Mouse (Mus musculus) kidney, embryonic 15.5 days (tissue): ENCODE measurements around the gene Tk1. TPM values are rescaled to one million over a fixed set of nuclear protein-coding genes. Genes with fewer than 3 reads are reported as not detected.

Experiments used
- ATAC-seq: fragments of 200-750 bp; cut with Nextera tagmentation; replicated peaks from 2 replicates; pipeline ENCODE4 v1.8.0; 2017; ENCODE audit warnings: moderate TSS enrichment; ENCODE audit not compliant: low FRiP score
- H3K27ac ChIP-seq: fragments of 300-500 bp; sonication (generic); 2 replicates; pipeline ENCODE4 v1.5.1; 2015; ENCODE audit warnings: mild to moderate bottlenecking, inconsistent platforms
- H3K27me3 ChIP-seq: fragments of 300-500 bp; sonication (generic); 2 replicates; pipeline ENCODE4 v1.6.1; 2015; ENCODE audit warnings: inconsistent platforms
- H3K36me3 ChIP-seq: fragments of 300-500 bp; sonication (generic); 2 replicates; pipeline ENCODE4 v1.6.1; 2015; ENCODE audit warnings: inconsistent platforms
- H3K4me1 ChIP-seq: fragments of 300-500 bp; sonication (generic); 2 replicates; pipeline ENCODE4 v1.6.1; 2015; ENCODE audit warnings: inconsistent platforms
- H3K4me2 ChIP-seq: fragments of 300-500 bp; sonication (generic); 2 replicates; pipeline ENCODE4 v1.6.1; 2015; ENCODE audit warnings: moderate library complexity, mild to moderate bottlenecking, inconsistent platforms
- H3K4me3 ChIP-seq: fragments of 300-500 bp; sonication (generic); replicated peaks from 2 replicates; pipeline ENCODE4 v1.5.1; 2015; ENCODE audit warnings: mild to moderate bottlenecking, inconsistent platforms
- H3K9ac ChIP-seq: fragments of 300-500 bp; sonication (generic); 2 replicates; pipeline ENCODE4 v1.6.1; 2015; ENCODE audit warnings: mild to moderate bottlenecking, inconsistent platforms
- H3K9me3 ChIP-seq: fragments of 300-500 bp; sonication (generic); replicated peaks from 2 replicates; pipeline ENCODE4 v1.6.1; 2016; ENCODE audit warnings: inconsistent platforms
- WGBS: fragments of 180-500 bp; shearing (Covaris S2); methylation state at CpG from one replicate; pipeline ENCODE4 v1.1.7; 2015; ENCODE audit warnings: mixed read lengths; 5-methylcytosine and 5-hydroxymethylcytosine counted together
- polyA plus RNA-seq: library from polyadenylated mRNA; unstranded; fragments of >200 nt; fragmentation: Nextera tagmentation; extraction: Ambion mirVana; gene quantifications from 2 replicates; pipeline ENCODE4 v1.2.1, GENCODE M21; 2015

Gene Tk1
- polyA plus RNA-seq, 1 experiment from 2014 or later: 128 TPM

DNA sequence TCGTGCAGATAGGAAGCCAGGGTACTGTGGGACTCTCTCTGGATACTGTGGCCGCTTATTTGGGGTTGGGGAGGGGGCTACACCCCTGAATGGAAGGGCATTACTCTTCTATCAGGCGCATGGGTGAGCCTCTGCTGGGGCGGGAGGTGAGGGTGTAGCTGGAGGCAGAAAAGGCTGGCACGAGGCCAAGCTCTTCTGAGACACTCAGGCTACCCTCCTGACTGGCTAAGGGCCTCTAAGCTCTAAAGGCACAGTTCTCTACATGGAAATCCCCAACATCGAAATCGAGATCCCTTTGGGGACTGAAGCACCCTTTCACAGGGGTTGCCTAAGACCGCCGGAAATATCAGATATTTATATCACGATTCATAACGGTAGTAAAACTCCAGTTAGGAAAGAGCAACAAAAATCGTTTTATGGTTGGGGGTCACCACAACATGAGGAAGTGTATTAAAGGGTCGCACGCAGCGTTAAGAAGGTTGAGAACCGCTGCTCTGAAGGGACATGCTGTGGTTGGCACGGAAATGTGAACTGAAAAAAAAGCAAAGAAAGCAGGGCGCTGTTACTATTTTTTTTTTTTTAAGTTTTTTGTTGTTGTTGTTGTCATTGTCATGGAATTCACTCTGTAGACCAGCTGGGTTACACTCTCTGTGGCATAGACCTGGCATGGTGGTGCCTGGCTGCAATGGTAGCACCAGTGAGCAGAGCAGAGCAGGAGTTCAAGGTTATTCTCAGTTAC, 2.4 kb upstream of the Tk1 start:
- H3K4me2 ChIP-seq: no peak overlapping the region
- no peak for ATAC-seq
- H3K4me1 ChIP-seq: peaks cover 85% of the 10 kb centered on the region
- 75% methylated on average over 18 of the region's 18 CpGs for WGBS
- H3K4me3 ChIP-seq: no peak overlapping the region
- H3K27me3 ChIP-seq: no peaks in the 10 kb centered on the region
- H3K27ac ChIP-seq: peak overlapping the region; percentile 79
- no peak overlapping the region for H3K9ac ChIP-seq
- H3K36me3 ChIP-seq: peaks cover 2% of the 10 kb centered on the region
- H3K9me3 ChIP-seq: no peaks in the 10 kb centered on the region

- Histone ChIP-seq H3K4me1 (peaks cover 91% of the 10 kb centered on the region), H3K27me3 (no peaks in the 10 kb centered on the region), H3K9ac (no peak overlapping the region), H3K4me3 (no peak overlapping the region), H3K36me3 (peaks cover 12% of the 10 kb centered on the region), H3K27ac (no peak overlapping the region), H3K4me2 (no peak overlapping the region), H3K9me3 (no peaks in the 10 kb centered on the region)
- WGBS: 48% methylated on average over 3 of the region's 3 CpGs
- ATAC-seq: no peak
These were observed 1.5 kb upstream of the Tk1 start for GRCm38 (mm10) chr11:117827386-117827785.

- no peak overlapping the region for H3K9ac ChIP-seq
- peaks cover 16% of the 10 kb centered on the region for H3K36me3 ChIP-seq
- peak overlapping the region; percentile 94 for H3K4me2 ChIP-seq
- no peaks in the 10 kb centered on the region for H3K9me3 ChIP-seq
- H3K27ac ChIP-seq: peak overlapping the region; percentile 93; the same call in 1 of the 2 replicates
- no peak for ATAC-seq
- no peaks in the 10 kb centered on the region for H3K27me3 ChIP-seq
- no peak overlapping the region for H3K4me3 ChIP-seq
- H3K4me1 ChIP-seq: peaks cover 91% of the 10 kb centered on the region
- 59% methylated on average over 8 of the region's 8 CpGs for WGBS
These were observed 1.0 kb upstream of the Tk1 start for GRCm38 (mm10) chr11:117826916-117827315.

- peak; percentile 16; the same call in 1 of the 2 replicates for ATAC-seq
These were observed 272 bp upstream of the Tk1 start for GRCm38 (mm10) chr11:117826164-117826563.

GRCm38 (mm10) chr11:117824060-117824969, 1.6 kb downstream of the Tk1 start:
- Histone ChIP-seq H3K4me1 (peaks cover 73% of the 10 kb centered on the region), H3K4me3 (peak overlapping the region; percentile 69), H3K27ac (peak overlapping the region; percentile 93), H3K36me3 (peaks cover 42% of the 10 kb centered on the region), H3K9ac (peak overlapping the region; percentile 81), H3K4me2 (peak overlapping the region; percentile 94), H3K27me3 (no peaks in the 10 kb centered on the region), H3K9me3 (no peaks in the 10 kb centered on the region)
- ATAC-seq: peak; percentile 82
- 17% methylated on average over 23 of the region's 23 CpGs for WGBS

More at GRCm38 (mm10) chr11:117826164-117826563, 272 bp upstream of the Tk1 start:
- Histone ChIP-seq H3K4me3 (peak overlapping the region; percentile 69), H3K9me3 (no peaks in the 10 kb centered on the region), H3K9ac (peak overlapping the region; percentile 81), H3K36me3 (peaks cover 24% of the 10 kb centered on the region), H3K27ac (peak overlapping the region; percentile 93), H3K4me2 (peak overlapping the region; percentile 94), H3K27me3 (no peaks in the 10 kb centered on the region), H3K4me1 (peaks cover 90% of the 10 kb centered on the region)
- WGBS: 8% methylated on average over 5 of the region's 5 CpGs

GRCm38 (mm10) chr11:117823411-117823810, 2.5 kb downstream of the Tk1 start:
- H3K9ac ChIP-seq: no peak overlapping the region
- H3K4me2 ChIP-seq: peak overlapping the region; percentile 94; the same call in 1 of the 2 replicates
- no peaks in the 10 kb centered on the region for H3K9me3 ChIP-seq
- ATAC-seq: no peak
- H3K36me3 ChIP-seq: peaks cover 51% of the 10 kb centered on the region
- peaks cover 64% of the 10 kb centered on the region for H3K4me1 ChIP-seq
- H3K27me3 ChIP-seq: no peaks in the 10 kb centered on the region
- no peak overlapping the region for H3K4me3 ChIP-seq
- WGBS: 87% methylated on average over 6 of the region's 6 CpGs
- peak overlapping the region; percentile 37; the same call in 1 of the 2 replicates for H3K27ac ChIP-seq

- Histone ChIP-seq H3K27me3 (no peaks in the 10 kb centered on the region), H3K9ac (no peak overlapping the region), H3K4me1 (peaks cover 58% of the 10 kb centered on the region), H3K4me3 (no peak overlapping the region), H3K36me3 (peaks cover 58% of the 10 kb centered on the region), H3K4me2 (peak overlapping the region; percentile 5; the same call in 1 of the 2 replicates), H3K9me3 (no peaks in the 10 kb centered on the region), H3K27ac (peak overlapping the region; percentile 37)
- WGBS: 72% methylated on average over 7 of the region's 7 CpGs
- no peak for ATAC-seq
These were observed 3.1 kb downstream of the Tk1 start for GRCm38 (mm10) chr11:117822728-117823241.

GRCm38 (mm10) chr11:117821868-117822267, 4.0 kb downstream of the Tk1 start:
- no peak overlapping the region for H3K4me3 ChIP-seq
- H3K9me3 ChIP-seq: no peaks in the 10 kb centered on the region
- WGBS: 80% methylated on average over 9 of the region's 9 CpGs

DNA sequence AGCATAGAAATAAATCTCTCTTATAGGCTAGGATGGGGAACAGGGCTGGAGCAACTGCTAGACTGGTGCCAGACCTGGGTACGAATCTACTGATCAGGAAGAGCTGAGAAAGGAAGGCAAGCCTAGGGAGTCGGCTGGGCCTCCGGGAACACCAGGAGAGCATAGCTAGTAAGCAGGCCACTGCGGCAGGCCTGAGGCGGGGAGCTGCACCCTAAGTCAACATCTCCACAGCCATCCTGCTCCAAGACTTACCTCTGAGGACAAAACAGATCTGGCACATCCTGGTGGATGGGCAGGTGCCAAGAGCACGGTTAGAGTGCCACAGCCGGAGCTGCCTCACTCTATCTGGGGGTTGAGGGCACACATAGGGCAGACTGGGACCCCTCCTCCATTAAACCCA, 5.7 kb downstream of the Tk1 start:
- WGBS: 90% methylated on average over 7 of the region's 7 CpGs
- no peaks in the 10 kb centered on the region for H3K9me3 ChIP-seq
- H3K27ac ChIP-seq: no peak overlapping the region
- no peak for ATAC-seq
- H3K4me1 ChIP-seq: peaks cover 33% of the 10 kb centered on the region
- no peak overlapping the region for H3K4me2 ChIP-seq
- H3K27me3 ChIP-seq: no peaks in the 10 kb centered on the region
- H3K36me3 ChIP-seq: peaks cover 82% of the 10 kb centered on the region
- H3K9ac ChIP-seq: no peak overlapping the region
- no peak overlapping the region for H3K4me3 ChIP-seq

More at GRCm38 (mm10) chr11:117821868-117822267, 4.0 kb downstream of the Tk1 start:
- Histone ChIP-seq H3K9ac (no peak overlapping the region), H3K4me1 (peaks cover 49% of the 10 kb centered on the region), H3K4me2 (no peak overlapping the region), H3K36me3 (peaks cover 67% of the 10 kb centered on the region), H3K27me3 (no peaks in the 10 kb centered on the region), H3K27ac (no peak overlapping the region)
- ATAC-seq: no peak

GRCm38 (mm10) chr11:117819095-117819494, 6.8 kb downstream of the Tk1 start:
- H3K4me2 ChIP-seq: no peak overlapping the region
- no peaks in the 10 kb centered on the region for H3K9me3 ChIP-seq
- no peak overlapping the region for H3K4me3 ChIP-seq
- peaks cover 92% of the 10 kb centered on the region for H3K36me3 ChIP-seq
- ATAC-seq: no peak
- H3K27me3 ChIP-seq: no peaks in the 10 kb centered on the region
- 89% methylated on average over 8 of the region's 8 CpGs for WGBS
- H3K27ac ChIP-seq: no peak overlapping the region
- H3K9ac ChIP-seq: no peak overlapping the region
- peaks cover 23% of the 10 kb centered on the region for H3K4me1 ChIP-seq

DNA sequence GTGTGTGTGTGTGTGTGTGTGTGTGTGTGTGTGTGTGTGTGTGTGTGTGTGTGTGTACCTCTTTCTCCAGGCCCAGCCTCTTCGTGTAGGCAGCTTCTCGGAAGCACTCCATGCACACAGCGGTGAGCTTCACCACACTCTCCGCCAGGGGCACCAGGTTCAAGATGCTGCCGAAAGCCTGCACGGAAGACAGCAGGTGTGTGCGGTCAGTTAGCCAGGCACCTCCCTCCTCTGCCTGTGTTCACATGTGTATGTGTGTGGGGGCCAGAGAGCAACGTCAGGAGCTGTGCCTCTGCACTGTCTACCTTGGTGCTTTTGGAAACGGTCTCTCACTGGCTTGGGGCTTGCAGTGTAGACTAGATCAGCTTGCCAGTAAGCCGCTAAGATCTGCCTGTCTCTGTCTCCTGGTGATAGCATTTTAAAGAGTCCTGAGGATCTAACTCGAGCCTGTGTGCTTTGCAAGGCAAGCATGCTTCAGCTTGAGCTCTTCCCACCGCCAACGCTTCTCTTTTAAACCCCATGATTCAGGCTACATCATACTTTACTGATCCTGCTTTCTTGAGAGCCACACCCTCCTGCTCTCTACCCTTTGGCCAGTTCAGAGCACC, 9.4 kb downstream of the Tk1 start:
- no peak for ATAC-seq
- H3K4me3 ChIP-seq: no peak overlapping the region
- no peak overlapping the region for H3K4me2 ChIP-seq
- 88% methylated on average over 13 of the region's 13 CpGs for WGBS
- H3K36me3 ChIP-seq: peaks cover 93% of the 10 kb centered on the region
- no peak overlapping the region for H3K27ac ChIP-seq
- no peaks in the 10 kb centered on the region for H3K27me3 ChIP-seq
- H3K9ac ChIP-seq: no peak overlapping the region
- H3K4me1 ChIP-seq: peaks cover 3% of the 10 kb centered on the region
- no peaks in the 10 kb centered on the region for H3K9me3 ChIP-seq
